Mouse (Mus musculus) gastrocnemius, postnatal 14 days (tissue): ENCODE results near the gene St3gal5. TPM values are rescaled to one million over a fixed set of nuclear protein-coding genes. Genes with fewer than 3 reads are reported as not detected.
A peak's percentile ranks its signal among the peaks of the same experiment; 100 is the strongest.

Experiments
- DNase-seq: peaks from one replicate; pipeline ENCODE4 v3.0.0; 2021; ENCODE audit warnings: mixed read lengths
- intact Hi-C: fragments of 180-260 bp; cut with DNase I; formaldehyde crosslinking; loops from one replicate; pipeline ENCODE4 v1.15.1; 2025; ENCODE audit warnings: low total_unique reads
- total RNA-seq, 2 experiments: library from RNA; stranded (reverse); gene quantifications; 2 replicates each; pipeline ENCODE4 v1.2.3; 2021

St3gal5 gene
- total RNA-seq, 2 experiments from 2014 or later: 83.7 to 88.8 TPM

- peak; percentile 90 for DNase-seq
- intact Hi-C loops: loop anchor here (10.0 kb wide), 1 partner anchor 49 kb away; no protein-coding TSS in a partner anchor
These were observed 56.6 kb downstream of the St3gal5 start for GRCm38 (mm10) chr6:72154008-72154407.

- intact Hi-C loops: loop anchor here (10.0 kb wide), 1 partner anchor 50 kb away; no protein-coding TSS in a partner anchor
- DNase-seq: peak; percentile 34
These were observed 57.6 kb downstream of the St3gal5 start for GRCm38 (mm10) chr6:72154938-72155531.

- DNase-seq: no peak
- intact Hi-C loops: loop anchor here (10.0 kb wide), 1 partner anchor 51 kb away; no protein-coding TSS in a partner anchor
These were observed 58.3 kb downstream of the St3gal5 start for GRCm38 (mm10) chr6:72155649-72156048.

GRCm38 (mm10) chr6:72158966-72159764 lies 61.8 kb downstream of the St3gal5 start:
- intact Hi-C loops: loop anchor here (10.0 kb wide), 1 partner anchor 54 kb away; no protein-coding TSS in a partner anchor
- DNase-seq: no peak

DNA sequence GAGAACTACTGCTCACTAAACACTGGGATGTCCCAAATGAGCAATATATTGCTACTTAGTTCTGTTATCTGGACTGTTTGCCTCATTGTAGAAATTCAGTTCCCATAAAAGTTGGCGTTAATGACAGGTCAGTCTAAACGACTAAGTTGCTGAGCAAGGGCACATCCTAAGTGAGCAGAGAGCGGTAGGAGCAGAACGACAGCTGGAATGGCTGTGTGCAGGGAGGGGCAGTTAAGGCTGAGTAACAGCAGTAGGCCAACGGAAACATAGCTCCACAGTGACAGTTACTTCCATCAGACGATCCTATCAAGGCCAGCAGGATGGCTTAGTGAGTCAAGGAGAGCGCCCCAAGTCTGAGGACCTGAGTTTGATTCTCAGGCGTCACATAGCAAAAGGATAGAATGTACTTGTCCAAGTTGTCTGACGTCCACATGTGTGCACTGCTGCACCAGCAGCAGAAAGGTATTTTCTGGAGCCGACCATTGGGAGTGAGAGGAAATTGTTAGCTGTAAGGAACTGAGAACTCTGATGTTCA lies 62.5 kb downstream of the St3gal5 start:
- no peak for DNase-seq
- intact Hi-C loops: loop anchor here (10.0 kb wide), 1 partner anchor 55 kb away; no protein-coding TSS in a partner anchor

DNA sequence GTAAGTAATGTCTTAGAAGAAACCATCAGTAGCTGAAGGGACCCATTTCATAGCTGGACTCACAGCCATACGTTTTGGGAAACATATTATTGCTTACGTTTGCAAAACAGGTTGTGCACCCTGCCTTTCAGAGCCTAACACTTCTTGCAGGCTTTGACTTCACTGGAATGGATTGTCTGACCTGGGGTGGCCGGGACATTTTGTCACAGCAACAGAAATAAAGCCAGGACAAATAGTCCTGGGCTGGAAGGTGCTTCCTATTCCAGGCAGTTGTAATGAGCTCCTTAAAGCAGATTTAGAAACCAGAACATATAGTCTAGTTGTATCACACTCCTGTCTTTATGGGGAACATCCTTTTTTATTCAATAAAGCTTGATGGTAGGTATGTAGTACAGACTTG lies 63.6 kb downstream of the St3gal5 start:
- intact Hi-C loops: no loop called here
- no peak for DNase-seq

DNA sequence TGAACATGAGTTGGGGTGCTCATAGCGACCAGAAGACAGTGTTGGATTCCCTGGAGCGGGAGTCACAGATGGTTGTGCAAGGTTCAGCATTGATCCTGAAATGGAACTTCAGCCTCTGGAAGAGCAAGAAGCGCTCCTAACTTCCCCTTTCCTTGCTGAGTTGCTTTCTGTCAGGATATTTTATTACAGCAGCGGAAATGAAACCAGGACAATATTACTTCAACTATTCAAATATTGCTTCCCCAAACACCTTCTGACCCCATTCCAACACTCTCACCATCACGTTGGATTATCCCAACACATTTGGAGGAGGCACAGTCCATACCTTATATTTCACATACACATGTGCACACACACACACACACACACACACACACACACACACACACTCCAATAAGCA lies 64.4 kb downstream of the St3gal5 start:
- intact Hi-C loops: no loop called here
- DNase-seq: no peak

DNA sequence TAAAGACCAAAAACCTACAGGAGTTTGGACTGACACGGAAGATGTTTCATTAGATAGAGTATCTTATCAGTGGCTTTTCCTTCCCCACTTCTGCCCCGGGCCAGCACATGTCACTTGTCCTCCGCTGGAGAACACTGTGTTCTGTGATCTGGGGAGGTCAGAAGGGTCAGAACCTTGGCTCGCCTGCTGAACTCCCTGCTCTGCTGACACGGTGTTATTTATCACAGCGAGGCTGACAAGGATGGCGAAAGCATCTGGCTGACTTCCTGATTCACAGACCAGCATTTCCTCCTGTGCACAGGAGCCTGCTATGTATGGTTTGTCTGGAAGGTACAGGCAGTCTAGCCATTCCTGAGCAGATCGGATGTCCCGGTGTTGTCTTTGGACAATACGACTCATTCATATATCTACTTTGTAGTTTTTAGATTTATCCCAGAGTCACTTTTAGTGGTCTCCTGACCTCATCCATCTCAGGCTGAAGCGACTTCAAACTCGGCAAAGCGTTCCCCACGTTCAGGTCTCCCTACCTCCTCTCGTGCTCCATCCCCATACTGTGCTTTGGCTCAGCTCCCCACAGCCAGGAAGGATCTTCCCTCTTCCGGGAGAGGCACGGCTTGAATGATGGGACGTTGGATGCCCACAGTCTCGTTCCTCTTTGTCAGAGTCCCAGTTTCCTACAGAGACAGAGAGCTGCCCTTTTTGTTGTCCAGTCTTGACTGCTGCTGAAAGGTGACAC lies 64.9 kb downstream of the St3gal5 start:
- intact Hi-C loops: no loop called here
- DNase-seq: no peak

DNA sequence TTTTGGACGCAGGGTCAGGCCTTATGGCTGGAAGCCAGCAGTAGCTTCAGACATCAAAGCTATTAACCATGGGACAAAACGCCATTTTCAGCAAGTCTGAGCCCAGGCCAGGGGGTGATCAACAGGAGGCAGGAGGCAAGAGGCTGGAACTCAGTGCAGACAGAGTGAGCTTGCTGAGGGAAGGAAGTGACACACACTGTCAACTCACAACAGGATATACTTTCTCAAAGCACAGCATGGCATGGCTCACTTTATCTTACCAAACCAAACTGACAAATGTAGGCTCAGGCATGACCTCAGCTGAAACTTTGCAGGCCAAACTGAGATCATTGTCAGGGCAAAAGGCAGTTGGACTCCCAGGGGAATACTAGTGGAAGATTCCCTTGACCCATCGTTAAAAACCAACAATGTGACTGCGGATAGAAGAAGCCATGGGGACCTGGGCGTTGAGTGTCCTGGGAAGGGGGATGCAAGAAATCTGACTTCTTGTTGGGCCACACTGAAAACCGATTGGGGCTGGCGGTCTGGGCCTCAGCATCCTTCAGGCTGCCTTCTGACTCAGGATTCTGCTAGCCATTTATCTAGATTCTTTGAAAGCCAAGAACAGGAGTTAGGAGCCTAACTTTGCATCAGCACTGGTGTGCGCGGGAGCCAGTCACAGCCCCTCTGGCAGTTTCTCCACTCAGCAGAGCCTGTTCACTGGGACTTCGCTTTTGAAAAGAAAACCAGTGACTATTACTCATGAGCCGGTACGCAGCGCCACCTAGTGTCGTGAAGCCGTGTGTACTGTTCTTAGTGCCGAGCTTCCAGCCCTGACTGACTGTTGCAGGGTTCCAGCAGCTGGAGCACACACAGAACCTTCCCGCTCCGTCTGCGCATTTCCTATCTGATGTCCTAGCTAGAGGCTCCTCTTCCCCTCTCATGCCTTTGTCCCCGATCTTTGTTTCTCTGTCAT lies 67.2 kb downstream of the St3gal5 start:
- peak; percentile 85 for DNase-seq
- intact Hi-C loops: loop anchor here (5.0 kb wide), 1 partner anchor 232 kb away; no protein-coding TSS in a partner anchor

DNA sequence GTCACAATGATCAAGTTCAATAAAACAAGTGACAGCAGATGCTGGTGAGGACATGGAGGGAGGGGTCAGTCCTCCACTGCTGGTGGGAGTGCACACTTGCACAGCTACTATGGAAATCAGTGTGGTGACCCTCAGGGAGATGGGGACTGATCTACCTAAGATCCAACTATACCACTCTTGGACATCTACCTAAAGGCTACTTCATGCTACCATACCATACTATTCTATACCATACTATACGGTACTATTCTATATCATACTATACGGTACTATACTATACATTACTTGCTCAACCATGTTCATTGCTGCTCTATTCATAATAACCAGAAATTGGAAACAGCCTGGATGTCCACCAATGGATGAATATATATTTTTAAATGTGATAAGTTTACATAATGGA lies 68.5 kb downstream of the St3gal5 start:
- intact Hi-C loops: loop anchor here (5.0 kb wide), 1 partner anchor 234 kb away; no protein-coding TSS in a partner anchor
- DNase-seq: no peak

GRCm38 (mm10) chr6:72171391-72171790 lies 74.0 kb downstream of the St3gal5 start:
- intact Hi-C loops: no loop called here
- DNase-seq: no peak

- no peak for DNase-seq
- intact Hi-C loops: no loop called here
These were observed 76.0 kb downstream of the St3gal5 start for GRCm38 (mm10) chr6:72173350-72173749.

DNA sequence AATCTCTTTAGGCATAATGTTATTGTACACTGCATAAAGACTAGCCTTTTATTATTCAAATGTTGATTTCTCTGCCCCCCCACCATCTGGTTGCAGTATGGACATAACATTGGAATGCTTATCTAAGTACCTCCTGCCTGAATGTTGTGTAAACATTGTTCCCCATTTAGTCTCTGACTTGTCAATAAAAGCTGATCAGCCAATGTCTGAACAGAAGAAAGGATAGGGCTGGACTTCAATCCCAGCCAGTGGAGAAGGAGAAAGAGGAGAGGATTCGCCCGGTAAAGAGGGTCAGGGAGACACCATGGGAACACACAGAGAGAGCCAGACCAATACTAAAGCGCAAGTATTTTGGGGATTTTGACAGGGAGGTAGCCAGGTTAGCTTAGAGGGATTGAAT lies 78.0 kb downstream of the St3gal5 start:
- DNase-seq: no peak
- intact Hi-C loops: no loop called here

GRCm38 (mm10) chr6:72176004-72176403 lies 78.6 kb downstream of the St3gal5 start:
- intact Hi-C loops: no loop called here
- no peak for DNase-seq

DNA sequence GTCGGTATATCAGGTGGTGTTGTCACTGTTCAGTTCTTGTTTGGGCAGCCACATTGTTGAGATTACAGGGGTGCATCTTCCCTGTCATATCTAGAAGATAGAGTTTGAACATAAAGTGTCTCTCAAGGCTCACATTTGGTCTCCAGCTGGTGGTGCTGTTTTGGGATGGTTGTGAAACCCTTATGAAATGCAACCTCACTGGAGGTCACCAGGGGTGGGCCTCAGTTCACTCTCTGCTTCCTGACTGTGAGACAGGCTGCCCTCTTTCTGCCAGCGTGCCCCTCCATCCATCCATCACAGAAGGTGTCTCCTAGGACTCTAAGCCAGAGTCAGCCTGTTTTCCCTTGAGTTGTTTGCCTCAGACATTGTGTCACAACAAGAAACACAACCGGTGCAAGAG lies 80.0 kb downstream of the St3gal5 start:
- DNase-seq: no peak
- intact Hi-C loops: no loop called here

DNA sequence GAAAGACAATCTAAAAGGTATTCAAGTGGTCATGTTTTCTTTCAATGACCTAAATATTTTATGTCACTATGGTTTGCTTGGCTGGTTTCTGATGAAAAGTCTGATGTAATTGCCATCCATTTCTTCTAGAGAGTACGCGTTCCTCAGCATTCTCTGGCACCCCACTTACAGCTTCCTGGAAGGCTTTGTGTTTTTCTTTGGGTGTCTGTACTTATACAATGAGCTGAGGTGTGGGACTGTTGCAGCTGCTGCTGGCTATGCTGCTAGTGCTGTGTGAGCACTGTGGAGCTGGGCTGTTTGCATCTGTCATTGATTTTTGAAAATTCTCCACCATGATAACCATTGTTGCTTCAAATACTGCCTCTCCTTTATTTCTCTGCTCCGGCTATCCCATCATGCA lies 81.6 kb downstream of the St3gal5 start:
- no peak for DNase-seq
- intact Hi-C loops: no loop called here

DNA sequence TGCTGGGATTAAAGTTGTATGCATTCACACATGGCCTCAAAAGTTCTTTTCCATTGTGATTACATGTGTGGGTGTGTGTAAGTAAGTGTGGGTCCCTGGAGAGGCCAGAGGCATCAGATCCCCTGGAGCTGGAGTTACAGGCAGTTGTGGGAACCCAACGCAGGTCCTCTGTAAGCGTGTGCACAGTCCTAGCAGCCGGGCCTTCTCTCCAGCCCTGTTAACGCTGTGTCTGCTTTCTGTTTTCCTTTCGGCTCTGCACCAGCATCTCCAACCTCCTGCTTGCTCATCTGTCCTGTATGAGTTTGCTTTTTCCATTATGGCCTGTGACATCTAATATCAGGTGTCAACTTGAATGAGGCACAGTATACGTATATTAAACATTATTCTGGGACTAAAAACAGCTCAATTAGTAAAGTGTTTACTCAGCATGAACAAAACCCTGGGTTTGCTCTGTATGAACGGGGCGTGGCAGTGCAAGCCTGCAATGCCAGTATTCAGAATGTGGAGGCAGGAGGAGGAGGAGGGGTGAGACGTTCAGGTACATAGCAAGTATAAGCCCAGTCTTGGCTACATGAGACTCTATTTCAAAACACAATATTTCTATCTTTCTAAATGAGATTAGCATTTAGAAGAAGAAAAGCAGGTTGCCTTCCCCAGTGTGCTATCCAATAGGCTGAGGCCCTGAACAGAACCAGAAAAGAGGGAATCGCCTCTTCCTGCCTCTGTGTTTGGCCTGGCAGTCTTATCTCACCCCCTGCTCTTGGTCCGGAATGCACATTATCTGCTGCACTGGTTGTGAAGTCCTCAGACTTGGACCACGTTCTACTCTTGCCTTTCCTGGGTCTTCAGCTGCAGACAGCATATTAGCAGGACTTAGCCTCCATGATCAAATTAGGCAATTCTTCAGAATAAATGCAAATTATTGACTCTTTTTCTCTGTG lies 82.4 kb downstream of the St3gal5 start:
- intact Hi-C loops: loop anchor here (10.0 kb wide), 1 partner anchor 225 kb away; no protein-coding TSS in a partner anchor
- DNase-seq: no peak

- DNase-seq: no peak
- intact Hi-C loops: loop anchor here (10.0 kb wide), 1 partner anchor 220 kb away; no protein-coding TSS in a partner anchor
These were observed 87.2 kb downstream of the St3gal5 start for GRCm38 (mm10) chr6:72184576-72184975.
